Mouse (Mus musculus) adrenal gland, adult 18-20 months (tissue): ENCODE results near the gene Cox6b2. TPM values are rescaled to one million over a fixed set of nuclear protein-coding genes. Genes with fewer than 3 reads are reported as not detected.

Source experiments
- DNase-seq, 2 experiments: peaks; one replicate each; pipeline ENCODE4 v3.0.0; 2021 to 2022; ENCODE audit warnings: low spot score in 2 of 2
- total RNA-seq, 2 experiments: library from RNA; stranded (reverse); gene quantifications; 1 replicate in 1 of 2; 2 replicates in 1 of 2; pipeline ENCODE4 v1.2.3; 2021

Cox6b2 gene
- total RNA-seq, 2 experiments from 2014 or later = 7.6 to 10.6 TPM

GRCm38 (mm10) chr7:4723508-4723907, 29.4 kb downstream of the Cox6b2 start:
- no peak for DNase-seq

- DNase-seq = no peak
These were observed 33.6 kb downstream of the Cox6b2 start for GRCm38 (mm10) chr7:4719276-4719675.

GRCm38 (mm10) chr7:4716955-4717354, 35.9 kb downstream of the Cox6b2 start:
- no peak for DNase-seq

GRCm38 (mm10) chr7:4712594-4712993, 40.3 kb downstream of the Cox6b2 start:
- no peak for DNase-seq

GRCm38 (mm10) chr7:4705098-4705497, 47.8 kb downstream of the Cox6b2 start:
- DNase-seq = peak; percentile 35 to 55

- no peak for DNase-seq
These were observed 49.7 kb downstream of the Cox6b2 start for GRCm38 (mm10) chr7:4703195-4703594.

- no peak for DNase-seq
These were observed 50.6 kb downstream of the Cox6b2 start for GRCm38 (mm10) chr7:4702334-4702733.

Other genes with a start within 250 kb of the Cox6b2 start
- gene Tnnt1, start 236.7 kb downstream of the Cox6b2 start, total RNA-seq = 1 to 10 TPM in 1 of 2 experiments, under 1 TPM in 1; 0.50 to 1.4 TPM
- under 1 TPM in 1 of 2 experiments, not detected in 1; 0.66 TPM for gene Tnni3, start 228.9 kb downstream of the Cox6b2 start, total RNA-seq
- gene Dnaaf3, start 220.6 kb downstream of the Cox6b2 start, total RNA-seq = 1 to 10 TPM in 1 of 2 experiments, under 1 TPM in 1; 0.51 to 1.2 TPM
- 1 to 10 TPM; 7.0 to 7.5 TPM for gene Syt5, start 205.6 kb downstream of the Cox6b2 start, total RNA-seq
- not detected for gene Ptprh, start 149.1 kb downstream of the Cox6b2 start, total RNA-seq
- gene Tmem86b, start 121.7 kb downstream of the Cox6b2 start, total RNA-seq = 1 to 10 TPM; 7.4 to 9.6 TPM
- 10 to 100 TPM; 79.2 to 98.8 TPM for gene Ppp6r1, start 94.1 kb downstream of the Cox6b2 start, total RNA-seq
- gene Hspbp1, start 68.0 kb downstream of the Cox6b2 start, total RNA-seq = 10 to 100 TPM; 47.8 TPM
- gene Brsk1, start 62.5 kb downstream of the Cox6b2 start, total RNA-seq = 1 to 10 TPM; 4.0 to 5.3 TPM
- under 1 TPM; 0.36 to 0.38 TPM for gene Tmem150b, start 27.8 kb downstream of the Cox6b2 start, total RNA-seq
- 10 to 100 TPM; 34.5 to 35.3 TPM for gene Kmt5c, start 13.0 kb downstream of the Cox6b2 start, total RNA-seq
- gene Fam71e2, start 18.2 kb upstream of the Cox6b2 start, total RNA-seq = not detected
- gene Il11, start 29.8 kb upstream of the Cox6b2 start, total RNA-seq = under 1 TPM; 0.17 to 0.51 TPM
- not detected for gene Tmem190, start 29.8 kb upstream of the Cox6b2 start, total RNA-seq
- gene Tmem238, start 36.6 kb upstream of the Cox6b2 start, total RNA-seq = 10 to 100 TPM in 1 of 2 experiments, 1 to 10 TPM in 1; 6.5 to 12.1 TPM
- gene Rpl28, start 39.8 kb upstream of the Cox6b2 start, total RNA-seq = 100 to 1,000 TPM; 849 to 923 TPM
- 100 to 1,000 TPM; 119 to 128 TPM for gene Ube2s, start 59.5 kb upstream of the Cox6b2 start, total RNA-seq
- gene Shisa7, start 91.6 kb upstream of the Cox6b2 start, total RNA-seq = 1 to 10 TPM; 2.1 to 2.4 TPM
- 10 to 100 TPM in 1 of 2 experiments, 1 to 10 TPM in 1; 9.6 to 18.3 TPM for gene Isoc2b, start 117.2 kb upstream of the Cox6b2 start, total RNA-seq
- 10 to 100 TPM; 32.7 to 38.0 TPM for gene Isoc2a, start 124.1 kb upstream of the Cox6b2 start, total RNA-seq
- not detected for gene Gm36210, start 153.4 kb upstream of the Cox6b2 start, total RNA-seq
- gene Zfp628, start 162.1 kb upstream of the Cox6b2 start, total RNA-seq = 10 to 100 TPM; 13.9 to 17.2 TPM
- gene Nat14, start 168.9 kb upstream of the Cox6b2 start, total RNA-seq = 10 to 100 TPM in 1 of 2 experiments, 1 to 10 TPM in 1; 9.8 to 11.6 TPM
- gene Ssc5d, start 172.7 kb upstream of the Cox6b2 start, total RNA-seq = 1 to 10 TPM; 2.2 to 2.5 TPM
- gene Sbk2, start 211.3 kb upstream of the Cox6b2 start, total RNA-seq = 1 to 10 TPM in 1 of 2 experiments, under 1 TPM in 1; 0.96 to 2.5 TPM
- gene Sbk3, start 218.1 kb upstream of the Cox6b2 start, total RNA-seq = under 1 TPM; 0.13 to 0.22 TPM
- 10 to 100 TPM; 15.9 to 25.4 TPM for gene Zfp579, start 243.1 kb upstream of the Cox6b2 start, total RNA-seq